Mouse (Mus musculus) midbrain, embryonic 16.5 days (tissue): ENCODE results near the gene Slc8a1. TPM values are rescaled to one million over a fixed set of nuclear protein-coding genes. Genes with fewer than 3 reads are reported as not detected.
A peak's percentile ranks its signal among the peaks of the same experiment; 100 is the strongest.

Experiments used
- ATAC-seq: fragments of 200-750 bp; cut with Nextera tagmentation; 2 replicates; pipeline ENCODE4 v1.8.0; 2017; ENCODE audit warnings: moderate TSS enrichment
- H3K27ac ChIP-seq: fragments of 300-500 bp; sonication (generic); 2 replicates; pipeline ENCODE4 v1.5.1; 2014; ENCODE audit warnings: mild to moderate bottlenecking, low read length, mixed read lengths
- H3K27me3 ChIP-seq: fragments of 300-500 bp; sonication (generic); 2 replicates; pipeline ENCODE4 v1.6.1; 2014; ENCODE audit warnings: low read depth, low read length, mixed read lengths; ENCODE audit not compliant: control insufficient read depth, insufficient read depth
- H3K36me3 ChIP-seq: fragments of 300-500 bp; sonication (generic); 2 replicates; pipeline ENCODE4 v1.6.1; 2014; ENCODE audit warnings: mild to moderate bottlenecking, low read length, moderate library complexity, mixed read lengths; ENCODE audit not compliant: control insufficient read depth, insufficient read depth
- H3K4me1 ChIP-seq: fragments of 300-500 bp; sonication (generic); 2 replicates; pipeline ENCODE4 v1.6.1; 2014; ENCODE audit warnings: mild to moderate bottlenecking, low read length, mixed read lengths; ENCODE audit not compliant: control insufficient read depth, insufficient read depth
- H3K4me2 ChIP-seq: fragments of 300-500 bp; sonication (generic); 2 replicates; pipeline ENCODE4 v1.6.1; 2014; ENCODE audit warnings: mild to moderate bottlenecking, low read length, mixed read lengths
- H3K4me3 ChIP-seq: fragments of 300-500 bp; sonication (generic); 2 replicates; pipeline ENCODE4 v1.5.1; 2014; ENCODE audit warnings: low read depth, mild to moderate bottlenecking, low read length, moderate library complexity, mixed read lengths
- H3K9ac ChIP-seq: fragments of 300-500 bp; sonication (generic); 2 replicates; pipeline ENCODE4 v1.6.1; 2014; ENCODE audit warnings: low read depth, low read length, mixed read lengths
- H3K9me3 ChIP-seq: fragments of 300-500 bp; sonication (generic); replicated peaks from 2 replicates; pipeline ENCODE4 v1.6.1; 2014; ENCODE audit warnings: mild to moderate bottlenecking, low read length, mixed read lengths; ENCODE audit not compliant: control insufficient read depth, poor library complexity, severe bottlenecking
- WGBS: fragments of 180-500 bp; shearing (Covaris S2); extraction: QIAGEN DNeasy Blood & Tissue Kit; methylation state at CpG from one replicate; pipeline ENCODE4 v1.1.7; 2014; 5-methylcytosine and 5-hydroxymethylcytosine counted together
- polyA plus RNA-seq: library from polyadenylated mRNA; unstranded; fragments of >200 nt; fragmentation: Nextera tagmentation; extraction: Ambion mirVana; gene quantifications from 2 replicates; pipeline ENCODE4 v1.2.1, GENCODE M21; 2015

Gene Slc8a1
- polyA plus RNA-seq, 1 experiment from 2014 or later, result 15.9 TPM

DNA sequence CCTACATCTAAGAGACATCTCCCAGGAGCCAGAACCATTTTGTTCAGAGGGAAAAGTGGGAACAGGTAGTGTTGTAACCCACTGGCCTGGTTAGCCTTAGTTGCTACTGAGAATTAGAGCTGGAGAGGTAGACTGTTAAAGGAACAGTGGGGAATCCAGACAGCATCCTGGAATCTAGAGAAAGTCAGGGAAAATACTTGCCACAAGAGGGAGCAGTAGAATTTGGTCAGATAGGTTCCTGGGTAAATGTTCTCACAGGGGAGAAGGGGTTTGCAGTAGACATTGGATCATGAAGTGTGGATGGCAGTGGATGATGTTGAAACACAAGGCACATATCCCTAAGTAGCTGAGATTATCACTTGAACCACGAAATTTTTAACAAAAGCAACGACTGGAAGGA, 71.6 kb downstream of the Slc8a1 start:
- no peaks in the 10 kb centered on the region for H3K9me3 ChIP-seq
- peaks cover 24% of the 10 kb centered on the region for H3K4me1 ChIP-seq
- H3K4me2 ChIP-seq, result peak overlapping the region; percentile 78; the same call in 1 of the 2 replicates
- 38% methylated on average over 2 of the region's 2 CpGs for WGBS
- ATAC-seq, result no peak
- no peak overlapping the region for H3K4me3 ChIP-seq
- peaks cover 2% of the 10 kb centered on the region; the same call in 1 of the 2 replicates for H3K27me3 ChIP-seq
- no peak overlapping the region for H3K9ac ChIP-seq
- no peaks in the 10 kb centered on the region for H3K36me3 ChIP-seq
- H3K27ac ChIP-seq, result no peak overlapping the region

DNA sequence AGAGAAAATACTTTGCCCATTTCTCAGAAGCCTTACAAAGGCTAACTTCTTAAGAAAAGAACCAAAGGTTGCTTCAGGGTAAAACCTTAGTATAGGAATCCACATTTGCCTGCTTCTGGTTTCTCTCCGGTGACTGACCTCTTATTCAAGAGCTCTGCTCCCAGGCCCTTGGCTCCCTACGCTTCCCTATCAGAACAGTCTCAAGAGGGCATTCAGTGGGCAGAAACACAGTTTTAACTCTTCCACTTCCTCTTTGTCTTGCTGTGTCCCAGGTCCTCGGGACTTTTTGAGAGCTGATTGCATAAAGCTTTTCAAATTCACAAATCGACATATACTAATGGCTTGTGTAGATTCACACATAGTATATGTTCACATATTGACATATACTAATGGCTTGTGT, 73.3 kb downstream of the Slc8a1 start:
- no peak overlapping the region for H3K27ac ChIP-seq
- no peak overlapping the region for H3K4me3 ChIP-seq
- no peak overlapping the region for H3K4me2 ChIP-seq
- H3K9ac ChIP-seq, result no peak overlapping the region
- WGBS, result 87% methylated on average over 4 of the region's 4 CpGs
- peaks cover 19% of the 10 kb centered on the region for H3K4me1 ChIP-seq
- ATAC-seq, result no peak
- H3K9me3 ChIP-seq, result no peaks in the 10 kb centered on the region
- H3K27me3 ChIP-seq, result no peaks in the 10 kb centered on the region
- no peaks in the 10 kb centered on the region for H3K36me3 ChIP-seq

DNA sequence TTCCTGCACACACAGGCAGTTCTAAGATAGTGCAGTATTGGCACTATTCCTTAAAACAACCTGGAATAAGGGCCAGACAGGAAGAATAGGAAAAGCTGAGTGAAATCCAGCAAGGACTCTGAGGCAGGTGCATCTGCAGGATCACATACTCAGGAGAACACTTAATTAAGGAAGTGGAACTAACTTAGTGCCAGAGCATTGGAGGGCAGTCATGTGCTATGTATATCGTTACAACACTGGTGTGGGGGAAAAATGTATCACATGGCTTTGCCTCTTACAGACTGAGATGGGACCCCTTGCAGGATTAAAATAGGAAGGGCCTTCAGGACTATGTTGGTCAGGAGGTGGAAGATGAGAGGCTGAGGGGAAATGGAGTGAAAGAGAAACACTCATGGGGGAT, 80.3 kb downstream of the Slc8a1 start:
- WGBS, result 91% methylated on average over 1 of the region's 1 CpGs
- no peak overlapping the region for H3K9ac ChIP-seq
- H3K4me2 ChIP-seq, result no peak overlapping the region
- no peaks in the 10 kb centered on the region for H3K27me3 ChIP-seq
- H3K27ac ChIP-seq, result no peak overlapping the region
- H3K36me3 ChIP-seq, result no peaks in the 10 kb centered on the region
- ATAC-seq, result no peak
- peaks cover 5% of the 10 kb centered on the region; the same call in 1 of the 2 replicates for H3K4me1 ChIP-seq
- H3K9me3 ChIP-seq, result no peaks in the 10 kb centered on the region
- no peak overlapping the region for H3K4me3 ChIP-seq

DNA sequence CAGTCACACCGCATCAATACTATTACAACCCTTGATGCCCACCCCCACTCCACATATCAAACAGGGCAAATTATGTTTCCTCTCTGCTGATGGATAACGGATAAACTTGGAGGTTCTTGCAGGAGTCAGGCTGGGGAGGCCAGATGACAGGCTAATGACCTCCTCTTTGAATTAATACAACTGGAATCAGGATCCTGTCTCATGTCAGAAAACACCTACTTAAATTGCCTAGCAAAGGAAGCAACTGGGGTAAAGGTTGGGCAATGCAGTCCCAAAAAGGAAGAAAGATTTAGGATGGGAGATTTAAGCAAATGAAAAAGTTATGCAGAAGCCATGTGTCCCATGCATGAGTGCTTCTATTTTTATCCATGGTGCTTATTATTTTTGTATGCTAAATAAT, 83.6 kb downstream of the Slc8a1 start:
- Histone ChIP-seq H3K9me3 (no peaks in the 10 kb centered on the region), H3K4me3 (no peak overlapping the region), H3K9ac (no peak overlapping the region), H3K27me3 (no peaks in the 10 kb centered on the region), H3K27ac (no peak overlapping the region), H3K36me3 (no peaks in the 10 kb centered on the region), H3K4me2 (no peak overlapping the region), H3K4me1 (peaks cover 5% of the 10 kb centered on the region; the same call in 1 of the 2 replicates)
- 88% methylated on average over 2 of the region's 2 CpGs for WGBS
- ATAC-seq, result no peak

GRCm38 (mm10) chr17:81652958-81653357, 85.2 kb downstream of the Slc8a1 start:
- H3K4me3 ChIP-seq, result no peak overlapping the region
- H3K36me3 ChIP-seq, result peaks cover 8% of the 10 kb centered on the region
- H3K4me1 ChIP-seq, result peaks cover 5% of the 10 kb centered on the region; the same call in 1 of the 2 replicates
- H3K9me3 ChIP-seq, result no peaks in the 10 kb centered on the region
- H3K4me2 ChIP-seq, result no peak overlapping the region
- WGBS, result 77% methylated on average over 1 of the region's 1 CpGs
- no peak overlapping the region for H3K9ac ChIP-seq
- no peak overlapping the region for H3K27ac ChIP-seq
- no peak for ATAC-seq
- no peaks in the 10 kb centered on the region for H3K27me3 ChIP-seq

DNA sequence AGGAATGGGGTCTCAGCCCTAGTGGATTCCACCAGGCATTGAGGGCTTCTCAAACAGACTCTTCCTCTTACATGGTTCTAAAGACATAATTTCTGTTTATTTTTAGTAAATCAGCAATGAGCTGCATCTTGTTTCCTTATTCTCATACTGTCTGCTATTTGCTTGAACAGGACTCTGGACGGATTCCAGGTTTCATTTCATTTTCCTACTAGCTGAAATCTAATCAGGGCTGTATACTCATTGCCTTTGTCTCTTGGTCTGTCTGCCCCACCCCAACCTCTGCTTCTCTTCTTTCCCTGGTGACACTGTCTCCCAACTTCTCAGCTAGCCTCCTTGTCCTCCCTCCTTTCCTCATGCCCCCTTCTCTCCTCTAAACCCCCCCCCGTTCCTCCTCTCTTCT, 101.4 kb downstream of the Slc8a1 start:
- no peak overlapping the region for H3K27ac ChIP-seq
- H3K36me3 ChIP-seq, result no peaks in the 10 kb centered on the region
- no peaks in the 10 kb centered on the region for H3K27me3 ChIP-seq
- ATAC-seq, result no peak
- peaks cover 4% of the 10 kb centered on the region for H3K4me1 ChIP-seq
- no peak overlapping the region for H3K4me3 ChIP-seq
- H3K4me2 ChIP-seq, result no peak overlapping the region
- no peaks in the 10 kb centered on the region for H3K9me3 ChIP-seq
- WGBS, result 83% methylated on average over 2 of the region's 2 CpGs
- no peak overlapping the region for H3K9ac ChIP-seq

DNA sequence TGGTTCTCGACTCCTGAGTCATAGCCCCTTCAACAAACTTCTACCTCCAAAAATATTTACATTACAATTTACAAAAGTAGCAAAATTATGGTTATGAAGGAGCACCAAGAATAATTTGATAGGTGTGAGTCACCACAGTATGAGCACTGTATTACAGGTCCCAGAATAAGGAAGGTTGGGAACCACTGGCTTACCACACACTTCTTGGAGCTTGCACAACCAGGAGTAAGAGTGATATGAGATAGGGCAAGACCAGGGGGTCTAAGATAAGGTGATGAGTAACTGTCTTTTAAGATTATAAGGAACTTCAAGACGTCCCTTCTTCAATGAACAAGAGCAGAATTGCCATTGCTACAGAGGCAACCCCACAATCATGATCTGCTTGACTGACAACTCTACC, 107.7 kb downstream of the Slc8a1 start:
- H3K27ac ChIP-seq, result no peak overlapping the region
- H3K27me3 ChIP-seq, result no peaks in the 10 kb centered on the region
- no peak for ATAC-seq
- 83% methylated on average over 2 of the region's 2 CpGs for WGBS
- H3K4me3 ChIP-seq, result no peak overlapping the region
- H3K36me3 ChIP-seq, result no peaks in the 10 kb centered on the region
- no peaks in the 10 kb centered on the region for H3K9me3 ChIP-seq
- no peak overlapping the region for H3K9ac ChIP-seq
- no peak overlapping the region for H3K4me2 ChIP-seq
- H3K4me1 ChIP-seq, result peaks cover 2% of the 10 kb centered on the region; the same call in 1 of the 2 replicates

DNA sequence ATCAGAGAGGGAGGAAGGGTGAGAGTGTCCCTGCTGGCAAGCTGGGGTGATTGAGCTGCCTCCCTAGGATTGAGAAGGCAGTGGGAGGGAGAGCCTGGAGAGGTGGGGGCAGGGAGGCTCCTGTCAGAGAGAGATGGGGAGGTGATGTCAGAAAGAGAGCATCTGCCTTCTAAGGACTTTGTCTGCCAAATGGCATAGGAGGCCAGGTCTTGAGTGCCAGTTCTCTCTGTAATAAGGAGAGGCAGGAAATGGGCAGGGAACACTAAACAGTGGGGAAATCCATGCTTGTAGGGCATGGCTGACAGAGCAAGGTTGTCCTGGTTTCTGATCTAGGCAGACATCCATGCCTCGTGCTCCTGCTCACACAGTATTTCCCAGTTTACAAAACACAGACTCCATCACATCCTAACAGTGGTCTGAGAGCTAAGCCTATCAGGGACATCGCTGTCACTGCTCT, 117.0 kb downstream of the Slc8a1 start:
- WGBS, result 75% methylated on average over 2 of the region's 2 CpGs
- H3K4me3 ChIP-seq, result no peak overlapping the region
- ATAC-seq, result no peak

DNA sequence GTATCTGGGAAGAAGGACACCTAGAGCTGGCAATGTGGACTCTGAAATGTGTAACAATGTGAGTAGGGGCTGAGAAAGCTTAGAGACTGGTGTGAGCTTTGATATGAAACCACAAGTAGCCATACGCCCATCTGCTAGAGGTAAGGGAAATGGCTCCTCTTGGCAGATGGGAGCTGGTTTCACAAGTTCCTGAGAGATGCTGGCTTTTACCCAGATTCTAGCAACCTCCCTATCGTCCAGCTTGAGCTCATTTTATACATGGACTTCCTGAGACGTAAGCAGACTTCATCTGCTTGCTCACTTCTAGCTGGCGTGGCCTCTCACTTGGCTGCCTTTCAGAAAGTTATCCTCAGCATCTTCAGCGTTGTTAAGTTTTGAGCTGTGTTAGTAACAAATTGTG, 119.7 kb downstream of the Slc8a1 start:
- H3K4me1 ChIP-seq, result no peaks in the 10 kb centered on the region
- 86% methylated on average over 5 of the region's 5 CpGs for WGBS
- no peak overlapping the region for H3K27ac ChIP-seq
- H3K9me3 ChIP-seq, result no peaks in the 10 kb centered on the region; the same call in 1 of the 2 replicates
- H3K4me3 ChIP-seq, result no peak overlapping the region
- no peak overlapping the region for H3K4me2 ChIP-seq
- H3K9ac ChIP-seq, result no peak overlapping the region
- no peaks in the 10 kb centered on the region for H3K36me3 ChIP-seq
- no peak for ATAC-seq
- no peaks in the 10 kb centered on the region for H3K27me3 ChIP-seq

More for the DNA sequence above, 117.0 kb downstream of the Slc8a1 start:
- H3K9ac ChIP-seq, result no peak overlapping the region
- H3K36me3 ChIP-seq, result no peaks in the 10 kb centered on the region
- no peak overlapping the region for H3K4me2 ChIP-seq
- H3K4me1 ChIP-seq, result no peaks in the 10 kb centered on the region
- H3K9me3 ChIP-seq, result no peaks in the 10 kb centered on the region; the same call in 1 of the 2 replicates
- no peaks in the 10 kb centered on the region for H3K27me3 ChIP-seq
- no peak overlapping the region for H3K27ac ChIP-seq
